Mouse (Mus musculus): ENCODE data around the gene Birc2.
A peak's percentile ranks its signal among the peaks of the same experiment; 100 is the strongest.
"Not testable (repeated sequence)": the region's sequence is repeated elsewhere in the genome, so short reads cannot be mapped to it uniquely, and the experiment has no call there.

Birc2 gene

GRCm38 (mm10) chr9:7836905-7837805 lies at the start of gene Birc2:
TSS of gene Birc2 (minus strand) at chr9:7837064.
- ATAC-seq (ENCODE audit: low TSS enrichment): peak; percentile 97

- no peak for ATAC-seq (ENCODE audit: low TSS enrichment)
Observed at GRCm38 (mm10) chr9:7884346-7884745, 47.5 kb upstream of the Birc2 start.

DNA sequence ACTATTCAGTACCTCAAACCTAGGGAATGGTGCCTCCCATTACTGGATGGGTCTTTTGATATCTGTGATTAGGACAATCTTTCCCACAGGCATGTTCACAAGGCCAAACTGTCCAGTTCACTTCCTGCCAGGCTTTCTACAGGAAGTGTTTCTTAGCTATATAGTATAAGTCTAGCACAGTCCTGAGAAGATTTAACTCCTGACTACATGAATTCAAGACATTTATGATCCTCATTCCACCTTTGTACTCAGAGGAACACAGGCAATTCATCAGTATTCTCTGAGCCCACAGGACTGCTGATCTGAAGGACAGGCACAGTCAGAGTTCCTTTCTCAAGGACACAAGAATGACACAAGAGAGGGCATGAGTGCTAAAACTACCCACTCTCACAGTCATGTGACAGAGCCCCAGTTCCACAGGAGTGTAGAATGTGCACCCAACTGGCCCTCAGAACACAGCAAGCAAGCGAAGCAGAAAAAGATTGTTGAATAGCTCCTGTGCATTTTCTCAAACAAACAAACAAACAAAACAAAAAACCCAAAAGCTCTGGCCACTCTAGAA lies 45.5 kb upstream of the Birc2 start:
- no peak for ATAC-seq (ENCODE audit: low TSS enrichment)

GRCm38 (mm10) chr9:7873511-7874211 lies 36.8 kb upstream of the Birc2 start:
- no peak for ATAC-seq (ENCODE audit: low TSS enrichment)

DNA sequence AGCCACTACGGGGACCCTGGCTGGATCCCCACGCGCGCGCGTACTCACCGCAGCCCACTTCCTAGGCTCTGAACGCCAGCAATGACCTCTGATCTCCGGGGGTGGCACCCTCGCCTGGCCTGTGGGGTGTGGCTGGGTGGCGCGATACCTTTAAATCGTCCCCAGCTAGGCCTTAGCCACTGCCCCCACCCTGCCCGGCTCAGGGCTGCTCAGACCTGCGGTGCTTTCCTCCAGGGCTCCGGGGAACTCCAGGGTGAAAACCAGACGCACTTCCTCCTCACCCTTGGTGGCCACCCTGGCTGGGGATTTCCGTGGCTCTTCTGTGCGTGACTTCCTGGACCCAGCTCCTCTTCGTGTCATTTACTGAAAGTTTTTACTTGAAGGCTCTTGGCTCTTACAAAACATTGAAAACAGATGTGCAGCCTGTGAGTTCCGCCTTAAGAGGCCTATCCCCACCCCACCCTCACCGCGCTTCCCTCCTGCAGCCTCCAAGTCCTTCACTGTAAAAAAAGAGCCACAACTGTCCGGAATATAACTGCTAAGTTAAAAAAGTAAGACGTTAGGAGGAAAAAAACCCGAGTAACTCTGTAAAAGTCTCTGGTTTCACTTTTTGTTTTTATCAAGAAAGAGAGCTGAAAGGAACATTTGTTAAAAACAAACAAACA lies 36.0 kb upstream of the Birc2 start, which contains the start of gene Birc3:
Gene Birc3 (minus strand): TSS at position 412 of the 665 bp plus-strand sequence.
- peak; percentile 84 for ATAC-seq (ENCODE audit: low TSS enrichment)

- ATAC-seq (ENCODE audit: low TSS enrichment): peak; percentile 82
Observed at GRCm38 (mm10) chr9:7872044-7872774, 35.3 kb upstream of the Birc2 start.

GRCm38 (mm10) chr9:7871316-7872043 lies 34.6 kb upstream of the Birc2 start:
- ATAC-seq (ENCODE audit: low TSS enrichment): no peak

DNA sequence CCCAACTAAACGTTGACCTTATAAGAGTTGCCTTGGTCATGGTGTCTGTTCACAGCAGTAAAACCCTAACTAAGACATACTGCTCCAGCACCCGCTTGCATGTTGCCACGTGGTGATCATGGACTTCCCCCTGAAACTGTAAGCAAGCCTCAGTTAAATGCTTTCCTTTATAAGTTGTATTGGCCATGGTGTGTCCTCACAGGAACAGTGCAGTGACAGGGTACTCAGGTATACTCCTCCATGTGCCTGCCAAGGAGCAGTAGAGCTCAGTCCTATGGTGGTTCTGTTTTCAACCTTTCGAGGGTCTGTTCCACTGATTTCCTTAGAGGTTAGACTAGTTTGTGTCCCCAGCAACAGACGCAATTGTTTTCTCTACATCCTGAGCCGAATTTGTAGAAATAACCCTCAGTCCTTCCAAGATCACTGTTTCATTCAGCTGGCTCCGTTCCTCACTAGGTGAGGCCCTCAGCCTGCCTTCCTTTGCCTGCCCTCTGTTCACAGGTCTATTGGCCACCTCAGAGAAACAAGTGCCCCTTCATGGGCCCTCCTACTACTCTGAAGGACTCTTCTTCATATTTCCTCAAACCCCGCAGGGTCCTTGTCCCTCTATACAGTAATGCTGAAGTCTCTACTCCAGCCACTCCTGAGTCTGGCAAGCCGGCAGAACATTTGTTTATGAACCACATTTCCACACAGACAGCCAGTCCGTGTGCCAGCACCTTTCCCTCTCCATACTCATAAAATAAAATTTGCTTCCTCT lies 33.9 kb upstream of the Birc2 start:
- no peak for ATAC-seq (ENCODE audit: low TSS enrichment)

DNA sequence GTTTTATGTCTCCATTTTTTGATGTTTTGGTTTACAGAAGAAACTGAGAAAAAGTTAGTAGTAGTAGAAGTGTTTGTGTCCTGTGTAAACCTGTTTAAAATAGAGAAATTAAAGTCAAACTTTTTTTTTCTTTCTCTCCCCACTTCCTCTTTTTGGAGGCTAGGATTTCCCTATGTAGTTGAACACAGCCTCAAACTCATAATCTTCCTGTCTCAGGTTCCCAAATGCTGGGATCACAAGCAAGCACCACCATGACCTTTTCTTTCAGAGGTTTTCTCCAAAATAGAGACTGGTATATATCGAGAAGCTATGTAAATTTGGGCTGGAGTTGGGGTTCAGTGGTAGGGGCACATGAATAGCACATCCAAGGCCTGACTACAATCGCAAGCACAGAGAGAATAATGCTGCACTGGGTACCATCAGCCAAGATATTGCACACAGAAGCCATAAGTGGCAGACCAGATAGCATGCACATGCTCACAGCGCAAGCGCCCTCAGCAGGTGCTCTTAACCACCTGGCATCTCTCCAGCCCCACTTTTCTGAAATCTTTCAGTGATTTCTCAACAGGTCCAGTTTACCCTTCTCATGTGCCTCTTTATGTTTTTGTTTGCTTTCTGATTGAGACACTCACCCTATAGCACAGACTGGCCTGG lies 32.1 kb upstream of the Birc2 start:
- ATAC-seq (ENCODE audit: low TSS enrichment): no peak

DNA sequence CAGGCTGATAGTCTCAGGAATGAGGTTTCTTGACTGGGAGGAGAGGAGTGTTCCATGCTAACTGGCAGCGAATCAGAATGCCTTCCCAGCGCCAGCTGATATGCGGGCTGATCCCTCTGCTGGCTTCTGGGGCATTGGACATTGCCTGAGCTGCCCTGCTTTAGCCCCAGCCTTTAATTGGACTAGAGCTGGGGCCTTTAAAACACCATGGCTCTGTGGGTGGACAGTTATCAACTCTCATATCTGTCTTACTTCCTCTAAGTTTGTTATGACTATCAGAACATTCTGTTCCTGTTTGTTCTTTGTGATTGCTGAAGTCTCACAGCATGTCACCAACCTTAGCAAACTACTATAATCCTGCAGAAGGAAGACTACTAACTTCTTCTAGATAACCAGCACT lies 31.1 kb upstream of the Birc2 start:
- no peak for ATAC-seq (ENCODE audit: low TSS enrichment)

DNA sequence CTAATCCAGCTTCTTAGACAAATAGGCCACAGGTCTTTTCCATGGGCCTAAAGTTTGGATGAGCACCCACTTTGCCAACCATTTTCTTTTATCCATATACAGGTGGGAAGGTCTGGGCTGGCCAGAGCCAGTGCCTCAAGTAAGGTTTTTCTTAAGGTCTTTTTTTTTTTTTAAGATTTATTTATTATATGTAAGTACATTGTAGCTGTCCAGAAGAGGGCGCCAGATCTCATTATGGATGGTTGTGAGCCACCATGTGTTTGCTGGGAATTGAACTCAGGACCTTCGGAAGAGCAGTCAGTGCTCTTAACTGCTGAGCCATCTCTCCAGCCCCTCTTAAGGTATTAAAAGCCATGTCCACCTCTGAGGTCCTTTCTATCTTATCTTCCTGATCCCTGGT lies 30.1 kb upstream of the Birc2 start:
- ATAC-seq (ENCODE audit: low TSS enrichment): not testable (repeated sequence)

- ATAC-seq (ENCODE audit: low TSS enrichment): no peak
Observed at GRCm38 (mm10) chr9:7860976-7861375, 24.1 kb upstream of the Birc2 start.

GRCm38 (mm10) chr9:7855912-7856311 lies 19.0 kb upstream of the Birc2 start:
- ATAC-seq (ENCODE audit: low TSS enrichment): no peak

DNA sequence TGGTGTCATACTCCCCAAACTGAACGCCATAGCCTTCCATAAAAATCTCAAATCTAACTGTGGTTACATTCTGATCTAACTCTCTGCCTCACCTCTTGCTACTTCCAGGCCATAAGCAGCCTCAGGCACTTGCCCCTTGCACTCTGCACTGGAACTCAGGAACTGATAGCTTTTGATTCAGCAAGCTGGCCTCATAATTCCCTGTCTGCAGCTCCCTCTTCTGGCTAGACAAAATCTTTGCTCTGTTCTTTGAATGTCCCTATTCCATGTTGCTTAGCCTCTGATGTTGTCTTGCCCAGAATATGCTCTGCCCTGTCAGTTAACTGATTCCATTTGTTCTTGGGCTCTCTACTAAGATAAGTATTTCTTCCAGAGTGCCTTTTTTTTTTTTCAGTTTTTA lies 18.5 kb upstream of the Birc2 start:
- peak; percentile 96 for ATAC-seq (ENCODE audit: low TSS enrichment)

GRCm38 (mm10) chr9:7854196-7854595 lies 17.3 kb upstream of the Birc2 start:
- ATAC-seq (ENCODE audit: low TSS enrichment): not testable (repeated sequence)

DNA sequence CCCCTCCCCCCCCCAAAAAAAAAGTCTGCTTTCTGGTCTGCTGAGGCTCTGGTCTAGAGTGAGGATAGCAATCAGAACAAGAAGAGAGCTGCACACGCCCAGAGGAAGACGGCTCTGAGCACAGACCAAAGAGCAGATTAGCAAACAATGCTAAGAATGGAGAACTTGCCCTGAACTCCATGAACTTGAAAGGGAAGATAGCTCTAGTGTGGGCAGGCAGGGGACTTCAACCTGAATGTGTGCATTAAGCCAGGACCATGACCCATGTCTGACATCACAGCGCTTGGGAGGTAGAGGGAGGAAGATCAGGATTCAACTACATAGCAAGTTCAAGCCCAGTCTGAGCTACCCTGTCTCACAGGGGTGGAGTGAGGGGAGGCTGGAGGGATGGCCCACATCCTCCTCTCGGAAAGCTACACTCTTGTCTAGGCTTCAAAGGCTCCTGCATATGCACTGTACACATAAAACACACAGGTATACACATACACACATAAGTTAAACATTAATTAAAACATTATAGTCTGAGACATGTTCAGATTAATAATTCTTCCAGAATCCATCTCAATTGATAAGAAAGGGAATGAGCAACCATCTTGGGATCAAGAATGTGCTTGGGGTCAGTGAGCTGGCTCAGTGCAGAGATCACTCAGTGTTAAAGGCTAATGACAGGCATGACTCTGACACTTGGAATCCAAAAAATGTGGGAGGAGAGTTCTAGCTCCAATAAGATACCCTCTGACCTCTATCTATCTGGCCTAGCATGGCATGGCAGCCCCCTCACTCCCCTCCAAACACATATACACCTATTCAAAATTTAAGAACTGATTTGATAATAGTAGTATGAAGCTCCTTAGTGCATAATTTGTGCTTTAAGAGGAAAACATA lies 15.7 kb upstream of the Birc2 start:
- no peak for ATAC-seq (ENCODE audit: low TSS enrichment)

GRCm38 (mm10) chr9:7851841-7852240 lies 15.0 kb upstream of the Birc2 start:
- no peak for ATAC-seq (ENCODE audit: low TSS enrichment)

DNA sequence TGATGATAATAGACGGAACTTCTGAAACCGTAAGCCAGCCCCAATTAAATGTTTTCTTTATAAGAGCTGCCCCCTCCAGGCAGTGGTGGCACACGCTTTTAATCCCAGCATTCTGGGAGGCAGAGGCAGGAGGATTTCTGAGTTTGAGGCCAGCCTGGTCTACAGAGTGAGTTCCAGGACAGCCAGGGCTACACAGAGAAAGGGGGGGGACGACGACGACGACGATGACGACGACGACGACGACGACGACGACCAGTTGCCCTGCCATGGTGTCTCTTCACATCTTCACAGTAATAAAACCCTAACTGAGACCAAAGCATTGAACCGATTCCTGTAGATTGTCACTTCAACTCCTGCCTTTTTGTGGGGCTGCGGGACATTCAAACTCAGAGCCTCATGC lies 11.3 kb upstream of the Birc2 start:
- no peak for ATAC-seq (ENCODE audit: low TSS enrichment)

All from frontal cortex, adult (tissue).